Mouse (Mus musculus) myocyte (in vitro differentiated cells): ENCODE results near the gene Mdc1.
"Not testable (repeated sequence)": the region's sequence is repeated elsewhere in the genome, so short reads cannot be mapped to it uniquely, and the experiment has no call there.

Source experiments
- CEBPB ChIP-seq: IDR thresholded peaks from 2 replicates; pipeline ENCODE4 v1.6.1; 2011; ENCODE audit warnings: mild to moderate bottlenecking, moderate library complexity; ENCODE audit not compliant: poor library complexity, insufficient read depth, severe bottlenecking
- E2F4 ChIP-seq: IDR thresholded peaks from one replicate; pipeline ENCODE4 v1.6.1; 2011; ENCODE audit warnings: mild to moderate bottlenecking, control low read depth, moderate library complexity; ENCODE audit not compliant: insufficient read depth
- MAX ChIP-seq: IDR thresholded peaks from one replicate; pipeline ENCODE4 v1.6.1; 2011; ENCODE audit warnings: low read depth, mild to moderate bottlenecking, control low read depth
- MYOD1 ChIP-seq, 3 experiments: IDR thresholded peaks; one replicate each; pipeline ENCODE4 v1.6.1; 2011; ENCODE audit warnings: control low read depth in 2 of 3, low read depth in 2 of 3, mild to moderate bottlenecking in 2 of 3, moderate library complexity in 1 of 3; ENCODE audit not compliant: insufficient read length in 2 of 3, control insufficient read depth in 1 of 3
- MYOG ChIP-seq, 3 experiments: IDR thresholded peaks; one replicate each; pipeline ENCODE4 v1.6.1; 2011; ENCODE audit warnings: control low read depth in 2 of 3, low read depth in 2 of 3, mild to moderate bottlenecking in 2 of 3; ENCODE audit not compliant: insufficient read length in 2 of 3, control insufficient read depth in 1 of 3, insufficient read depth in 1 of 3
- POLR2A ChIP-seq: IDR thresholded peaks from one replicate; pipeline ENCODE4 v1.6.1; 2011; ENCODE audit warnings: low read depth, mild to moderate bottlenecking, control low read depth, moderate library complexity; ENCODE audit not compliant: insufficient read length
- POLR2AphosphoS2 ChIP-seq: IDR thresholded peaks from one replicate; pipeline ENCODE4 v1.6.1; 2011; ENCODE audit warnings: low read depth, control low read depth; ENCODE audit not compliant: insufficient read length
- REST ChIP-seq: IDR thresholded peaks from one replicate; pipeline ENCODE4 v1.6.1; 2011; ENCODE audit warnings: mild to moderate bottlenecking, control low read depth, moderate library complexity; ENCODE audit not compliant: insufficient read depth, insufficient read length
- SRF ChIP-seq: IDR thresholded peaks from one replicate; pipeline ENCODE4 v1.6.1; 2011; ENCODE audit warnings: low read depth; ENCODE audit not compliant: control insufficient read depth, insufficient read length
- USF1 ChIP-seq: IDR thresholded peaks from one replicate; pipeline ENCODE4 v1.6.1; 2011; ENCODE audit warnings: low read depth, mild to moderate bottlenecking, control low read depth, moderate library complexity

DNA sequence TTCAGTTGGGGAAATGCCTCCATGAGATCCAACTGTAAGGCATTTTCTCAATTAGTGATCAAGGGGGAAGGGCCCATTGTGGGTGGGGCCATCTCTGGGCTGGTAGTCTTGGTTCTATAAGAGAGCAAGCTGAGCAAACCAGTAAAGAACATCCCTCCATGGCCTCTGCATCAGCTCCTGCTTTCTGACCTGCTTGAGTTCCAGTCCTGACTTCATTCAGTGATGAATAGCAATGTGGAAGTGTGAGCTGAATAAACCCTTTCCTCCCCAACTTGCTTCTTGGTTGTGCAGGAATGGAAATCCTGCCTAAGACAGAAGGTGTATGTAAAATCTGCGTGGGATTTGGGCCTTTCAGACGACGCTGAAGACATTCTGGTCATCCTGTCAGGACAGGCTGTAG is 2.3 kb upstream of the Mdc1 start:
- not testable (repeated sequence) for TF ChIP-seq POLR2A; MAX; USF1; POLR2AphosphoS2; REST; MYOG (IDR thresholded peaks at IDR 0.05; ENCODE audit: control insufficient read depth in 1 of 3, insufficient read depth in 1 of 3, insufficient read length in 2 of 3, low read depth in 2 of 3); CEBPB; SRF; E2F4; MYOD1 (IDR thresholded peaks at IDR 0.05; ENCODE audit: control insufficient read depth in 1 of 3, insufficient read length in 2 of 3, low read depth in 2 of 3)
